Mouse (Mus musculus) thymus, adult 2 months (tissue): ENCODE measurements around the gene Cd300c.
A peak's percentile ranks its signal among the peaks of the same experiment; 100 is the strongest.

Source experiments
- CTCF ChIP-seq: fragments of 200-500 bp; IDR thresholded peaks from 2 replicates; pipeline ENCODE4 v1.5.1; 2012; ENCODE audit warnings: mild to moderate bottlenecking, control low read depth, low read length, moderate library complexity, borderline replicate concordance; ENCODE audit not compliant: control insufficient read depth, poor library complexity, insufficient read depth; ENCODE audit errors: extremely low read depth
- POLR2A ChIP-seq: fragments of 200-500 bp; IDR thresholded peaks from 2 replicates; pipeline ENCODE4 v1.6.1; 2012; ENCODE audit warnings: mild to moderate bottlenecking, low read length, control low read depth, moderate library complexity; ENCODE audit not compliant: control insufficient read depth, poor library complexity, insufficient read depth; ENCODE audit errors: extremely low read depth

- TF ChIP-seq POLR2A: no peak
- peak; percentile 49; the same call in 1 of the 2 replicates for TF ChIP-seq CTCF
These were observed 56.1 kb downstream of the Cd300c start for GRCm38 (mm10) chr11:114912847-114913246.
